Mouse (Mus musculus) urinary bladder, adult 2 months (tissue): ENCODE results near the gene Ube2u. TPM values are rescaled to one million over a fixed set of nuclear protein-coding genes. Genes with fewer than 3 reads are reported as not detected.
"Not testable (repeated sequence)": the region's sequence is repeated elsewhere in the genome, so short reads cannot be mapped to it uniquely, and the experiment has no call there.

Source experiments
- DNase-seq: peaks from one replicate; pipeline ENCODE4 v3.0.0; 2022; ENCODE audit warnings: low spot score
- polyA plus RNA-seq: library from polyadenylated mRNA; depleted of rRNA; stranded (reverse); fragments of >200 nt; gene quantifications from 2 replicates; pipeline ENCODE4 v1.2.3, GENCODE M21; 2012; rRNA removed

The Ube2u gene
- polyA plus RNA-seq, result 0.12 TPM in 1 of 2 replicates, not detected in the other

- DNase-seq, result no peak
Measured at GRCm38 (mm10) chr4:100478592-100479321, at the start of gene Ube2u. Gene Ube2u (plus strand): TSS chr4:100478849.

- DNase-seq, result no peak
Measured at GRCm38 (mm10) chr4:100429371-100429900, 49.2 kb upstream of the Ube2u start.

GRCm38 (mm10) chr4:100435281-100436168, 43.1 kb upstream of the Ube2u start:
- no peak for DNase-seq

- DNase-seq, result no peak
Measured at GRCm38 (mm10) chr4:100436169-100436547, 42.5 kb upstream of the Ube2u start.

- no peak for DNase-seq
Measured at GRCm38 (mm10) chr4:100446897-100447296, 31.8 kb upstream of the Ube2u start.

GRCm38 (mm10) chr4:100462493-100463120, 16.0 kb upstream of the Ube2u start:
- no peak for DNase-seq

GRCm38 (mm10) chr4:100488447-100488846, 9.8 kb downstream of the Ube2u start:
- DNase-seq, result no peak

GRCm38 (mm10) chr4:100495176-100495575, 16.5 kb downstream of the Ube2u start:
- no peak for DNase-seq

- DNase-seq, result no peak
Measured at GRCm38 (mm10) chr4:100496521-100496920, 17.9 kb downstream of the Ube2u start.

GRCm38 (mm10) chr4:100498192-100498591, 19.5 kb downstream of the Ube2u start:
- DNase-seq, result no peak

- not testable (repeated sequence) for DNase-seq
Measured at GRCm38 (mm10) chr4:100499037-100499601, 20.5 kb downstream of the Ube2u start.

- DNase-seq, result no peak
Measured at GRCm38 (mm10) chr4:100503337-100503736, 24.7 kb downstream of the Ube2u start.

- no peak for DNase-seq
Measured at GRCm38 (mm10) chr4:100517646-100518045, 39.0 kb downstream of the Ube2u start.

GRCm38 (mm10) chr4:100522534-100522933, 43.9 kb downstream of the Ube2u start:
- no peak for DNase-seq

GRCm38 (mm10) chr4:100524741-100525140, 46.1 kb downstream of the Ube2u start:
- no peak for DNase-seq

- DNase-seq, result no peak
Measured at GRCm38 (mm10) chr4:100526296-100526695, 47.6 kb downstream of the Ube2u start.

GRCm38 (mm10) chr4:100527086-100527485, 48.4 kb downstream of the Ube2u start:
- DNase-seq, result no peak

GRCm38 (mm10) chr4:100527554-100528001, 48.9 kb downstream of the Ube2u start:
- DNase-seq, result no peak

- DNase-seq, result no peak
Measured at GRCm38 (mm10) chr4:100533607-100534006, 55.0 kb downstream of the Ube2u start.

- DNase-seq, result no peak
Measured at GRCm38 (mm10) chr4:100534946-100535345, 56.3 kb downstream of the Ube2u start.

GRCm38 (mm10) chr4:100537898-100538297, 59.2 kb downstream of the Ube2u start:
- no peak for DNase-seq

- no peak for DNase-seq
Measured at GRCm38 (mm10) chr4:100539483-100539882, 60.8 kb downstream of the Ube2u start.
